Mouse (Mus musculus): ENCODE data around the gene Akna.

The Akna gene

DNA sequence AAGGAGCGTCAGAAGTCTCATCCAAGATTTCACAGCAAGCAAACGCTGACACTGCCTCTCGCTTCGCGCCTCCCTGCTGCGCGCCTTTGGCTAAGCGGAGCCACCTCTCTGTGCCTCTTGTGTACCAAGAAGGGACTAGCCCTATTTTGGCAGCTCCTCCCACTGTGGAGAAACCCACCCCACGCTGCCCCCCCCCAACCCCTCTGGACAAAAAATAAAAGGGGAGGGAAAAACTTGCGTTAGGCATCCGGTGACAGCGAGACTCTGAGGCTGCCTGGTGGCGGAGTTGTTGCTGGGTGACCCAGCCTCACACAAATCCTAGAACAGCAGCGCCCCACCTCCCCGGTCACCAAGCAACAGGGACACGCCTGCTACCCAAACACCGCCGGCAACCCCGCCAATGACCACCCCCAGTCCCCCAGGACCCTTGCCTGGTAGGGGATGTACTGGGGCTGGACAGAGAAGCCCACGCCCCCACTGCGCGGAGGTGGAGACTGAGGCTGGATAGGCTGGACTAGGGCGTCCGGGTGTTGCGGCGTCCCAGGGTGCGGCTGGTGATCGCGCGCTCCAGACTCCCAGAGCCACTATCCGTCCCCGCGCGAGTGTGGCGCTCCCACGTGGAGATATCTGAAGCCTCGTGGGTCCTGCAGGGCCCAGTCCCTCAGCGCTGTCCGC is 6.9 kb upstream of the Akna start:
- DNase-seq (ENCODE audit: low spot score): peak; percentile 82

DNA sequence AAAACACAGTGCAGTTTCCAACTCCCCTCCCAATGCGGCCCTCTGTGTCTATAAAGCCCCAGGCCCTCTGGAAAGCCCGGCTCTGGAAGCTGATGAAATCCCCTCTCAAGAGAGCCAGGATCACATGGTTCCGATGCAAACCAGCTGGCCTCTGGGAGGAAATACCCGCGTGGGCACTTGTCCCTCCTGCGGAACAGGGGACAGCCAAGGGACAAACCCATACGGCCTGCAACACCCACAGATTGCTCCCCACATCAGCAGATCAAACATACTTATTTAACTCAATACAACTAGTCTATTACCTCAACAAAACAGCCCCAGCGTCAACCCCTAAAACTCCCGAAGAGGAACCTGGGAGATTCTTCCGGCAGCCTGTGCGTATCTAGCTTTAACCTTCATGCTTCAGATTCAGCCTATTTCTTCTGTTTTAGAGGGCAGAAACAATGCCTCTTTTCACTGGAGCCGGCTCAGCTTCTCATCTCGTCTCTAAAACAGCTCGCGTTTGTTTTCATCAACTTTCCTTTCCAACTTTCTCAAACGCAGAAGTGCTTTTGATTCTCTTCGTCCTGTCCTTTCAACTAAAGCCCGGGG is 6.3 kb upstream of the Akna start:
- DNase-seq (ENCODE audit: low spot score): peak; percentile 80

DNA sequence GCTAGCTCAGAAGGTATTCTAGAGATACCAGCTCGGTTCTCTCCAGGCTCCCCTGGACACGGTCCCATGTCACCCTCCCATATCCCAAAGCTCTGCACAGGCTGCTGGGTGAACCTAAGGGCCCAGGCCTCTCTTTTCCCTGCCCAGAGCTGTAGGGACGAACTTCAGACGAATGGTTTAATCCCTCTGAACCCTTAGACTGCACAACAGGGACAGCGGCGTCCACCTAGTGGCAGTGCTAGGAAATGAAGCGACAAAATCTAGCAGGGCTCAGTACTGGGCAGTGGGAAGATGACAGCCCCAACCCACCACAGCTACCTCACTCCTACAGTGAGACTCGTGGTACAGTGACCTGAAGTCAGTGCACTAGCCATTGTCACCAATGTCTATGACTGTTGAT is 5.5 kb upstream of the Akna start:
- DNase-seq (ENCODE audit: low spot score): peak; percentile 69

DNA sequence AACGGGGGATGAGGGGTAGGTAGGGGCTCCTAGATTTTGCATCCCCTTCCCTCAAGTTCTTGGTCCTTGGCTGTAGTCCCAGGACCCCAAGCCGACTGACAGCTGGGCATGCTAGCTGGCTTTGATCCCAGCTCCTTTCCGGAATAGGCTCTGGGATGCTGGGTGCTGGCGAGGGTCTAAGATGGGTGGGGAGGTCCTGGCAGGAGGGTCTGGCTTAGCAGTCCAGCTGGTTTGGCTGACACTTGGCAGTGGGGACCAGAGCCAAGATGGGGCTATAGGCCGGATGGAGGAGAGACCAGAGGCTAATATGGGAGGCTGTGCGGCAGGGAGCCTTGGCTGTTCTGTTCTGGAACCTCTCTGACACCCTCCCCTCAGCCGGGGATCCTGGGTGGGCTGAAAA is 5.1 kb upstream of the Akna start:
- no peak for DNase-seq (ENCODE audit: low spot score)

DNA sequence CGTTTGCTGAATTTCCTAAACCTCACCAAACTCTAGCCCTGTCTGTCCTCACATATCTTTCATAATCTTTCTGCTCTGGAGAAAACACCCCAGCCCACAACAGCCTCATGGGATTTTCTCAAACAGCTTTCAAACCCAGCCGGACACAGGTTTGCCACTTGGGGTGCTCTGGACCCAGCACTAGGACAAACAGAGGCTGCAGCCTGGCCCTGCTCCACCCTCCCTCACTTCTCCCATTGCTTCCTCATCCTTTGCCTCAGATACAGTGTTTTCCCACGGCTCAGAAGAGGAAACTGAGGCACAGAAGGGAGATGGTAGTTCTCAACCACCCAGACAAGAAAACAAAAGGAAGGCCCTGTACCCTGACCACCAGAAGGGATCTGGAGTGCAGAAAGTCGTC is 2.5 kb upstream of the Akna start:
- no peak for DNase-seq (ENCODE audit: low spot score)

DNA sequence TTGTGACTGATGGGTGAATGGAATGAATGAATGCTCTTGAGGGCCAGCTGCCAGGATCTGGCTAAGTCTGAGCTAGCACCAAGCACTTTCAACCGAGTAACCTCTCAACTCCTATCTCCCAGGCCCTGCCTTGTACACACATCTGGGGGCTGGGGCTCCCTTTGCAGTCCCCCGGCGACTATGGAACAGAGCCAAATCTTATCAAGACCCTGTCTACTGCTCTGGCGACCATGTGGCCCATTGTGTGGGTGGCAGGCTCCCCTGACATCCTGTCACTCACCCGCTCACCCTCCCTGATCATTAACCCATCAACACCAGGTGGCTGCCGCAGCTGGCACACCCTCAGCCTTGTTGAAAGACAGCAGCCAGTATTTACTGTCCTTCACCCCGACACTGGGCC is 1.9 kb upstream of the Akna start:
- peak; percentile 16 for DNase-seq (ENCODE audit: low spot score)

DNA sequence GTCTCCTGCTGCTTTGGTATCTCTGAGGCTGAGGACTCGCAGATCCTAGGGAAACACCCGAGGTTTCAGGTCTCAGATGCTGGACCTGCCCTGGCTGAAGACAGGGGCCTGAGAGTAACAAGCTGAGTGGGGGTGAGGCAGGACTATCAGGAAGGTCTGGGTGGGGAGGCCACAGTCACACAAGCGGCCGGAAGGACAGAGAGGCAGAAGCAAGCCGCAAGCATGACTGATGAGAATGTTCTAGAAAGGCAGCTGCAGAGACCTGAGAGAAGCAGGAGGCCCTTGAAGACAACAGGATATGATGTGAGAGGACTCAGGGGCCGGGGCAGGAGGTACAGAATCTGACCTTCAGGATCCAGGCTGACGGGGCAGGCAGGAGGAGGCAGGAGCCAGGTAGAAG is 1.1 kb upstream of the Akna start:
- DNase-seq (ENCODE audit: low spot score): no peak

DNA sequence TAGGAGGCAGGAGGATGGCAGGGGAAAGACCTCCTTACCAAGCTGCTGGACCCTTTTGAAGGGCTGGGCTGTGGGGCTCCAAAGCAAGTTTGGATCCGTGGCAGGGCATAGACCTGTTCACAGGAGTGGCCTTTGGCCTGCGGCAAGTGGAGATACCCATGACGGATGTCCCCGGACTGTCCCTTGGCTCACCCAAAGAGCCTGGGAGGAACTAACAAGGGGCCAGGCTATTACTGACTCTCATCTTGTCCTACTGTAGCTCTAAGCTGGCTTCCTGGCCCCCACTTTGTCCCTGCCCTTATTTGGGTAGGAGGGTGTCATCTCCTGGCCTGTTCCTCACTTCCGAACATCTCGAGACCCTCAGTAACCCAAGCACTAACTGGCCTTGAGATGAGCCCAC is 596 bp downstream of the Akna start:
- DNase-seq (ENCODE audit: low spot score): no peak

DNA sequence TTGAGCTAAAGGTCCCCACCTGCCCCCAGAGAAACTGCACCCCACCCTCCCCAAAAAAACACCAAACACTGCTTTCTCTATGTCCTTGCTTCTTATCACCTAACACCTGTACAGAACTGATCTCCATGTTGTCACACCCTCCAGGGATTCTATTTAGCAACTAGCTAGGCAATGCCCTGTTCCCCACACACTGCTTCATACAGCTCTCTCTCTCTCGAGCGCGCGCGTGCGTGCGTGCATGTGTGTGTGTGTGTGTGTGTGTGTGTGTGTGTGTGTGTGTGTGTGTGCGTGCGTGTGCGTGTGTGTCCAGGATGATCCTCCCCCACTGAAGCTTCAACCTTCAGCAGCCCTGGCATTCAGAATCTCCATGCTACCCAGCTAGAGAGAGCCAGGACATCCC is 1.1 kb downstream of the Akna start:
- no peak for DNase-seq (ENCODE audit: low spot score)

DNA sequence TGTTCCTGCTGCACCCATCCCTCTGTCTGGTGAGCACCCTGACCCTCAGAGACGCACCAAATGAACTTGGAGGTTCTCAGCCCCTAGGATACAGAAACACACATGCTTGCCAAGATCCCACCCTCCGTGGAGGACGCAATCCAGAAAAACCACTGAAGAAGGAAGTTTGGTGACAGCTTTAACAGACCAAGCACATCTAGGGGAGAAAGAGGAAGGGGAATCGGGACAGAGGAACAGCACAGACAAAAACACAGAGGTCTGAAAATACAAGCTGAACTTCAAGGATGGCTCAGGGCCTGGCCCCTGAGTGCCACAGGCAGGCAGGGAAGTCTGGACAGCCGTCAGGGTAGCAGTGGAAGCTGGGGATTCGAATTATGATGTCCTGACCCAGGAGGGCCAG is 1.5 kb downstream of the Akna start:
- DNase-seq (ENCODE audit: low spot score): no peak

DNA sequence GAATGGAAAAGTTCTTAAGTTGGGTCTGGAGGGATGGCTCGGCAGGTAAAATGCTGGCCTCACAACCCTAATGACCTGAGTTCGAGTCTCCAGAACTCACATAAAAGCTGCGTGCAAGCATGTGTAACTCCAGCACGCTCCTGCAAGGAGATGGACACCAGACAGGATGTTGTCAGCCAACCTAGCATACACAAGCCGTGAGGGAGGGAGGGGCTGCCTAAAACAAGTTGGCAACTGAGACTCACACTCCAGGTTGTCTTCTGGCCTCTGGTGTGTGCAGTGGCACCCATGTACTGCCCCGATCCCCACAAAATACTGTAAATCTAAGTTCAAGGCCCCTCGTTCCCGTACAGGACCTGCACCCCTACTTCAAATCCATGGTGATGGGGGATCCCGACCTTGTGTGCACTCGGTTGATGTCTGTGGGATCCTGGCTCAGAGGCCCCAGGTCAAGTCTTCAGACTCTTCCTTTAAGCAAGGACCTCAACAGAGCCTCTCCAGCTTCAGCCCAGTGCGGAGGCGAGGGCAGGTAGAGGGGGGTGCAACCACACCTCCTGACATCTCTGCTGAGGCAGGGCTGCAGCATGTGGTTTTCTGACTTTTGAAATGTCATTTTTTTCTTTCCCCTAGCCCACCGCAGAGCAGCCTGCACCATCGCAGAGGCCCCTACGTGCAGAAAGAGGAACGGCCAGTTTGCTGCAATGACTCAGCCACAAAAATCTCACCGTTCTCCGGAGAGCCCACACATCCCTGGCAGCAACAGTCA is 2.4 kb downstream of the Akna start:
- DNase-seq (ENCODE audit: low spot score): no peak

DNA sequence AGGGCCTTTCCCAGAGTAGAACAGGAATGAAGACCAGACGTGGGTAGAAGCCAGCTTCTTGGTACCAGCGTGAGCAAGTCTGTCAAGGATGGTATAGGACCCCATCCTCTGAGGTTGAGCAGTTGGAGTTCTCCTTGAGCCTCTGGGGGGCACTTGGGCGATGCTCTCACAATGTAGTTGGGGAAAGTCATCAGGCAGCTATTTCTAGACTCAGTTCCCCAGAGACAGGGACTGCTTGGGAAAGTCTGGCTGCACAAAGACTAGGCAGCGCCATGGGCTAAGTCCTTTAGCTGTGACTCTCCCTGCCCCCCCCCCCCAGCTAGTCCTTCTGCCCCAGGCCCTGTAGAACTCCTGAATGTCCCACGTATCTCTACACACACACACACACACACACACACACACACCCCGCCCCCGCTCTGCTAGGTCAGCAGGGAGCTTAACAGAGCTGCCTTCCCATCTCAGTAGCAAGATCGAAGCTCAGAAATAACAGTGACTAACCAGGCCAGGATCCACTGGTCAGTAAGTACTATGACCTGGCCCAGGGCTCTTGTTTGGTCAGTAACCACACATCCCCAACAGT is 3.4 kb downstream of the Akna start:
- DNase-seq (ENCODE audit: low spot score): no peak

DNA sequence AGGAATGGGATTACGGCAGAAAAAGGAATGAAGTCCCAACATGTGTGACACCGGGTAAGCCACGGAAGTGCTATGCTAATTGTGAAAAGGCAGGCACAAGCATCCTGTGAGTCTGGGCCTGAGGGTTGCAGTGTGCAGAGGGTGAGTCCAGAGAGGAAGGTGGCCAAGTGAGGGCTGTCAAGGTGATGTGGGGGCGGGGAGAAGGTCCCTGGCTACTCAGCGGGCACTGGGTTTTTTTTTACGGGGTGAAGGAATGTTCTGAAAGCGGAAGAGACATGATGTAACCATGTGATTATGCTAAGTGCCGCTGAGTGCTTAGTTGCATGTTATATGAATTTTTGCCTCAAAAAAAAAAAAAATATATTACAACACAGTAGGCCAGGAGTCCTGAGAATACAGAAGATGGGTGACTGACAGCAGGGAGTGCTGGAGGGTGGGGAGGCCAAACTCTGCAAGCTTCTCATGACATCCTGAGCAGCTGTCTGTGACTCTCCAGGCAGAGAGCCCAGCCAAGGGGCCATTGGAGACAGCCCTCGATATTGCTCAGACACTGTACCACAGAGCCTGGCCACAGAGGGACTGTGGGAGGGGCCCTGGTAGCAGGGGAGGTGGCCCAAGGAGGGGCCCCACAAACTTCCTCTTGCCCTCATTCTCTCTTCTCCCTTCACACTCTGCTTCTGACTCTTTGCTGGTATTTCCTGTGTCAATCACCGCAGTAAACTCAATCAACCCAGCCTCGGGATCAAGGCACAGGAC is 4.1 kb downstream of the Akna start:
- DNase-seq (ENCODE audit: low spot score): no peak

DNA sequence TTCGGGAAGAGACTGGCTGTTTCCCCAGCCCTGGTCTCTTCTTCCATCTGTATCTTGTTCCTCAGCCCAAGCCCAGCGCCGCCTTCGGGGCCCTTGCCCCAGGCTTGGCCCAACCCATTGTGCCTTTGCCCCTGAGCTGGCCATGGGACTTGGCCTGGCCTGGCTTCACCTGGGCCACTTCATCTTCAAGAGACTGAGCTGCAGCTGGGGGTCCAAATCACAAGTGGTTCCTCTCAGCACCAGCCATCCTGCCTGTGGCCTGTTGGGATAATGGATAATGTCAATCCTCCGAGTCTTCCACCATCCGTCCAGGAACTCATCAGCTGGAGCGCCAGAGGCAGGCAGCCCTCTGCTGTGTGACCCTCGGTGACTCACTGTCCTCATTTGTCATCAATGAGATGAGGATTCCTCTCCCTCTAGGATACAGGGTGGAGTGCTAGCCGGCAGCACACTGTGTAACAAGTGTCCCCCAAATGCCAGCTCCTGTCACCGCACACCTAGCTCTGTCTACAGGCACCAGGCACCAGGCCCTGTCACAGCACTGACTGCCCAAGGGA is 5.1 kb downstream of the Akna start:
- no peak for DNase-seq (ENCODE audit: low spot score)

DNA sequence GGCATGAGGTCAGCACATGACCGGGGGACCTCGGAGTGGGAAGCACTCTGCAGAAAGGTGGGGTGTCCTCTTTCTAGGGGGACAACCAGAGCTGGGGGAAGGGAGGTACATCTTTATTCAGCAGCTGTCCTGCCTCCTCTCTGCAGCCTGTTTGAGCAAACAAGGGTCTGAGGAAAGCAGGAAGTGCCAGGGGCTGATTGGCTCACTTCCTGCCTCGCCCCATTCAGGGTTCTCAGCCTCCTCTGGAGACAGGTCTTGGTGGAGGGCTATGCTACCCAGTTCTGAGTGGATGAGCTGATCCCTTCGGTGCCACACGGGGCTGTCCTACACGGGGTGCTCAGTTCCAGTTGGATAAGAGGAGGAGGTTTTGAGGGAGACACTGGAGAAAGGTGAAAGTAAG is 11.8 kb downstream of the Akna start:
- DNase-seq (ENCODE audit: low spot score): no peak

DNA sequence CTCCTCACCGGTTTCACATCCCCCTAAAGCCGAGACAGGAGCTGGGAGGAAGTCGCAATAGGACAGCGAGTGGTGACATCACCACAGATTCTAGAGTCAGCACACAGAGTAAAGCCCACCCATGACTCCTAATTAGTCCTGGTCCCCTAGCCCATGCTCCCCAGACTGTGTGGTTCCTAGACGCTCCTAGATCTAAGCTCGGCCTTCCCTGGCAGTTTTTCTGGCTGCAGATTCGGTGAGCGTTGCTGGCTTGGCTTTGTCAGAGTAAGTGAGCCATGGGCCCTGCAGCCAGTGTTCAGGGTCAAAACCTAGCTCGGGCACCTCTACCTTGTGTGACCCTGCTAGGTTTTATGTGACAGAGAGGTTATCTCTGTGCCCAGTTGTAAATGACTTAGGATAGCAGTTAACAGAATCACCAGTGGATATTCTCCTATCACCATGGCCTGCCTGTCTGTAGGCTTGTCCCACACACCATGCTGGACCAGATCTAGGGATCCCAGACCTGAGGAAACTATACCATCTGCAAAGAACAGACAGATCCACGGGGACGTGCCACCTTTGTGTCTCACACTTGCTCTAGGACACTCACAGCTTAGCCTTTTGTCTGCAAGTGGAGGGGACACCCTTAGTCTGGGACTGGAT is 13.1 kb downstream of the Akna start:
- DNase-seq (ENCODE audit: low spot score): no peak

DNA sequence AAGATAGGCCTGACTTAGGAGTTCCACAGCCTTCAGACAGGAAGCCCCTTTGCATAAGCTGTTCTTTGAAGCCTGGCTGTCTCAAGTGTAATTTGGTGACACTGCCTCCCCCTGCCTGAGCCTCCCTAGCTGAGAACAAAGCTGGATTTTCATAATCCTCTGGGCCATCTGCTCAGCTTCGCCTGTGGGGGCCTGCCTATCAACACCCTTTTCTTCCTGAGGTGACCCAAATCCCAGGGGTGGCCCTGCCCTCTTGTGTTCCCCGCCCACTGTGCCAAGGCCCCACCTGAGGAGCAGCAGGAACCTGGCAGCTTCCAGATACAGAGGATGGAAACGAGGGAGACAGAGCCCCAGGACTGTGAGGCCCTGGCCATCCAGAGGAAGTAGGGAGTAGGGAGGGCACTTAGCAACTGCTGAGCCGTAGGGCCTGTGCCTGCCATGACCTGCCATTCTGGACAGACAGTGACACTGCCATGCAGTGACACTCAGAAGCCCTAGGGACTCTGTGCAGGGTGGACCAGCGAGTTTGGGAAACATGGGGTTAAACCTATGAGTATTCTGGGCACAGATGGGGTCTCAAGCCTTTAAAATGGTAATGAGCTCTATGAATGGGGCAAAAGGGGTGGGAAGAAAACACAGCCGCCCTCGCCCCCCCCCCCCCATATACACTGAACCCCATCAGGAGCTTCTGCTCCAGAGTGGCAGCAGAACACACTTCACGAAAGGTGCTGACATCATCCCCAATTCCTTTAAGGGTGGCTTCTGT is 13.8 kb downstream of the Akna start:
- no peak for DNase-seq (ENCODE audit: low spot score)

DNA sequence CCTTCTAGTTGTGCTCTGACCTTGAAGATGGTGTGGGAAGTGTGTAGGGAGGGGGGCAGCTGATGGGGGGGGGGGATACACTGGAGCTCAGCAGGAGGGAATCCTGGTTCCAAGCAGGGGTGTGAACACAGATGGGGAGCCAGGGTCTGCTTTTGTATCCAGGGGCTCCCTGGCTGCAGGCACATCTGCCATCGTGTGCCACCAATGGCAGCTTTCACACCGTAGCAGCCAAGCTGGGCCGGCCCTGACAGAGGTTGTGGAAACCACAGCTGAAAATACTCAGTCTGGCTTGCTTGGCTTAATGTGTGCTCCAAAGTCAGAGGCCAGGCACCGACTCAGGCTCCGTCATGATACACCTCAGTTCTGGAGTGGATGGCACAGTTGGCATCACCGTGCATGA is 15.1 kb downstream of the Akna start:
- no peak for DNase-seq (ENCODE audit: low spot score)

DNA sequence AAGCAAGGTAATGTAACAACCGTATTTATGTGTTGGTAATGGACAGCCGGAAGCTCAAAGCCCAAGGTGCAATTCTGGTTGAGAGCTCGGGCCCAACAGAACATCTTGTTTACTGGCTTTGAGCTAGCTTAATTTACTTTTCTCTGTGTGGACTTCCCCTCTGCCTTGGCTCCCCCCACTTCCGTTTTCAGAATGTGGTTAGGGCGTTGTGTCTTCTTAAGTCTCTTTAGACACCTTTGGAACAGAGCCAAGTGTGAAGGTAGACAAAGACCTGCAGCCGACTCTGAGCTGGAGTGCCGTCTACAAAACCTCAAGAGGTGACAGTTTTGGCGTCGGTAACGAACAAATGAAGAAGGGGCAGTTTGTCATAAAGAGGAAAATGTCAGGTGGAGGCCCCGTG is 17.4 kb downstream of the Akna start:
- no peak for DNase-seq (ENCODE audit: low spot score)

DNA sequence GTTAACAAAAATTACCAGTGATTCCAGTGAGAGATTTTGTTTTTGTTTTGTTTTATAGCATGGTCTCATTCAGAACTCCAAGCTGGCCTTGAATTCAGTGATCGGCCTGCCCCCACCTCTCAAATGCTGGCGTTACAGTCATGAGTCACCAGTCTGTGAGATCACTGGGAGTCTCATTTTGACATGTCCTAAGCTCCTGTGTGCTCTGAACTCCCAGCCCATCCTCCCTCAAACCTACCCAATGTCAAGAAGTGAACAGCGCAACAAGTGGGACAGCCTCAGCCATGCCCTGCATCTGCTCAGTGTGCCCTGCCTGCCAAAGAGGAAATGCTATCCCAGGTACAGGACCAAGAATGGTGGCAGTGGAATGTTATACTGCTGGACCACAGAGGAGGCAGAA is 17.9 kb downstream of the Akna start:
- DNase-seq (ENCODE audit: low spot score): no peak

DNA sequence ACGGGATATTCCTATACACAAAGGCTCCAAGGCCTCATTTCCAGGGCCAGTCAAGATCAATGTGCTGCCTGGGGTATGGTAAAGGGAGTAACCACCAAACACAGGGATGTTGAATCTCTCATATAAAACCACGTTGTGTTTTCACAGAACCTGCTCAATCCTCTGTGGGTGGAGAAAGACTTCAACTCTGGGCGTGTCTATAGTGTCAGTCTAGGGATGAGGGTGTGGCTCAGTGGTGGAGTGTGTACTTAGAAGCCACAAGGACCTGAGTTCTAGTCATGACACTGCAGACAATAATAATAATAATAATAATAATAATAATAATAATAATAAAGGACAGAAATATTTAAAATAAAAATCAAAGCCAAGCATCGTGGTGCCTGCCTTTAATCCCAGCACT is 18.9 kb downstream of the Akna start:
- DNase-seq (ENCODE audit: low spot score): no peak

Measured in MN1 (cell line).